19 mouse cellular contexts compared by ENCODE assay signal in genomic region chr11:19873796-19874195, GRCm38 (mm10).
"Had no signal": no experiment of that assay in that cellular context is flagged by ENCODE, and none has a peak within 500 bp of the region (broad histone marks: within the 10 kb centered on the region; RNA-seq: fewer than 3 reads in every experiment).

No protein-coding gene starts in this region.

- H3K4me1 ChIP-seq: liver, embryonic 13.5 days; midbrain, embryonic 12.5 days; midbrain, embryonic 15.5 days had no signal

- H3K27ac ChIP-seq: kidney, postnatal 0 days; layer of hippocampus, adult 2 months; liver, embryonic 13.5 days; midbrain, embryonic 12.5 days; midbrain, embryonic 15.5 days; neural tube, embryonic 12.5 days; neural tube, embryonic 15.5 days had no signal

- ATAC-seq: intestine, postnatal 0 days; midbrain, embryonic 15.5 days had no signal

- DNase-seq: kidney, adult 2 months; kidney, postnatal 25 days; layer of hippocampus, adult 9-11 months; liver, embryonic 13.5 days; lung, adult 2 months; lung, postnatal 14 days; lung, postnatal 4 days; right cerebral cortex, adult 18-20 months; right cerebral cortex, postnatal 14 days; right cerebral cortex, postnatal 4 days; thymus, adult 18-20 months; thymus, postnatal 36 days had no signal

- H3K4me3 ChIP-seq: layer of hippocampus, adult 2 months; liver, embryonic 13.5 days; midbrain, embryonic 12.5 days; midbrain, embryonic 15.5 days; neural tube, embryonic 12.5 days; neural tube, embryonic 15.5 days had no signal

- H3K36me3 ChIP-seq: liver, embryonic 13.5 days; midbrain, embryonic 12.5 days; midbrain, embryonic 15.5 days; neural tube, embryonic 12.5 days; neural tube, embryonic 15.5 days had no signal

- H3K9ac ChIP-seq: liver, embryonic 13.5 days; midbrain, embryonic 12.5 days; midbrain, embryonic 15.5 days; neural tube, embryonic 12.5 days; neural tube, embryonic 15.5 days had no signal

- H3K27me3 ChIP-seq: liver, embryonic 13.5 days; midbrain, embryonic 12.5 days; midbrain, embryonic 15.5 days; neural tube, embryonic 12.5 days; neural tube, embryonic 15.5 days had no signal

- H3K4me2 ChIP-seq: liver, embryonic 13.5 days; midbrain, embryonic 12.5 days; midbrain, embryonic 15.5 days; neural tube, embryonic 12.5 days; neural tube, embryonic 15.5 days had no signal

- H3K9me3 ChIP-seq: liver, embryonic 13.5 days; midbrain, embryonic 12.5 days; midbrain, embryonic 15.5 days; neural tube, embryonic 12.5 days; neural tube, embryonic 15.5 days had no signal
